Mouse (Mus musculus): Measurements from ENCODE around the gene Fbxo24. TPM values are rescaled to one million over a fixed set of nuclear protein-coding genes. Genes with fewer than 3 reads are reported as not detected.

The Fbxo24 gene
- total and polyA plus RNA-seq, 2 experiments, result 0.05 TPM; not detected in 1

- Histone ChIP-seq H3K4me1 (ENCODE audit: control insufficient read depth, insufficient read depth, low read length) (peaks cover 11% of the 10 kb centered on the region), H3K36me3 (ENCODE audit: control insufficient read depth, insufficient read depth, low read length) (peaks cover 27% of the 10 kb centered on the region)
- WGBS, result 26% methylated on average over 6 of the region's 6 CpGs
Observed at GRCm38 (mm10) chr5:137656977-137657376, 28.2 kb upstream of the Fbxo24 start.

GRCm38 (mm10) chr5:137654746-137655145, 25.9 kb upstream of the Fbxo24 start:
- 85% methylated on average over 6 of the region's 7 CpGs for WGBS
- H3K27ac ChIP-seq (replicated peaks; ENCODE audit: insufficient read depth, low read depth, low read length), result no peak overlapping the region
- H3K9ac ChIP-seq (ENCODE audit: low read depth, low read length), result no peak overlapping the region
- H3K4me3 ChIP-seq (ENCODE audit: insufficient read depth, low read depth, low read length), result no peak overlapping the region
- peaks cover 7% of the 10 kb centered on the region; the same call in 1 of the 2 replicates for H3K4me1 ChIP-seq (ENCODE audit: control insufficient read depth, insufficient read depth, low read length)
- H3K36me3 ChIP-seq (ENCODE audit: control insufficient read depth, insufficient read depth, low read length), result peaks cover 26% of the 10 kb centered on the region
- H3K79me2 ChIP-seq (ENCODE audit: control insufficient read depth, insufficient read depth, low read length), result no peaks in the 10 kb centered on the region
- TF ChIP-seq CTCF (IDR thresholded peaks at IDR 0.05; ENCODE audit: low read depth, low read length) (no peak), POLR2A (IDR thresholded peaks at IDR 0.05; ENCODE audit: extremely low read depth, insufficient read depth, low read length) (no peak)
- H3K27me3 ChIP-seq (ENCODE audit: control insufficient read depth, insufficient read depth, low read length), result no peaks in the 10 kb centered on the region
- no peak for DNase-seq (ENCODE audit: extremely low read depth, low read depth, low spot score)

More at GRCm38 (mm10) chr5:137656977-137657376, 28.2 kb upstream of the Fbxo24 start:
- H3K79me2 ChIP-seq (ENCODE audit: control insufficient read depth, insufficient read depth, low read length), result no peaks in the 10 kb centered on the region
- no peak overlapping the region for H3K27ac ChIP-seq (replicated peaks; ENCODE audit: insufficient read depth, low read depth, low read length)
- H3K4me3 ChIP-seq (ENCODE audit: insufficient read depth, low read depth, low read length), result no peak overlapping the region
- no peak overlapping the region for H3K9ac ChIP-seq (ENCODE audit: low read depth, low read length)
- peak; percentile 72 for DNase-seq (ENCODE audit: extremely low read depth, low read depth, low spot score)
- no peaks in the 10 kb centered on the region for H3K27me3 ChIP-seq (ENCODE audit: control insufficient read depth, insufficient read depth, low read length)
- TF ChIP-seq POLR2A (IDR thresholded peaks at IDR 0.05; ENCODE audit: extremely low read depth, insufficient read depth, low read length) (no peak), CTCF (IDR thresholded peaks at IDR 0.05; ENCODE audit: low read depth, low read length) (peak; percentile 79)

- Histone ChIP-seq H3K27ac (replicated peaks; ENCODE audit: insufficient read depth, low read depth, low read length) (peak overlapping the region; percentile 37; the same call in 1 of the 2 replicates), H3K79me2 (ENCODE audit: control insufficient read depth, insufficient read depth, low read length) (no peaks in the 10 kb centered on the region), H3K27me3 (ENCODE audit: control insufficient read depth, insufficient read depth, low read length) (no peaks in the 10 kb centered on the region), H3K36me3 (ENCODE audit: control insufficient read depth, insufficient read depth, low read length) (peaks cover 23% of the 10 kb centered on the region), H3K4me3 (ENCODE audit: insufficient read depth, low read depth, low read length) (no peak overlapping the region), H3K9ac (ENCODE audit: low read depth, low read length) (no peak overlapping the region), H3K4me1 (ENCODE audit: control insufficient read depth, insufficient read depth, low read length) (peaks cover 7% of the 10 kb centered on the region; the same call in 1 of the 2 replicates)
- peak; percentile 80 for DNase-seq (ENCODE audit: extremely low read depth, low read depth, low spot score)
- 56% methylated on average over 10 of the region's 10 CpGs for WGBS
- TF ChIP-seq POLR2A (IDR thresholded peaks at IDR 0.05; ENCODE audit: extremely low read depth, insufficient read depth, low read length) (no peak), CTCF (IDR thresholded peaks at IDR 0.05; ENCODE audit: low read depth, low read length) (no peak)
Observed at GRCm38 (mm10) chr5:137653366-137653765, 24.6 kb upstream of the Fbxo24 start.

GRCm38 (mm10) chr5:137652474-137652873, 23.7 kb upstream of the Fbxo24 start:
- no peaks in the 10 kb centered on the region for H3K79me2 ChIP-seq (ENCODE audit: control insufficient read depth, insufficient read depth, low read length)
- peaks cover 7% of the 10 kb centered on the region; the same call in 1 of the 2 replicates for H3K4me1 ChIP-seq (ENCODE audit: control insufficient read depth, insufficient read depth, low read length)
- no peak overlapping the region for H3K4me3 ChIP-seq (ENCODE audit: insufficient read depth, low read depth, low read length)
- peak; percentile 56 for DNase-seq (ENCODE audit: extremely low read depth, low read depth, low spot score)
- H3K9ac ChIP-seq (ENCODE audit: low read depth, low read length), result no peak overlapping the region
- H3K36me3 ChIP-seq (ENCODE audit: control insufficient read depth, insufficient read depth, low read length), result peaks cover 23% of the 10 kb centered on the region
- WGBS, result 35% methylated on average over 3 of the region's 3 CpGs
- no peaks in the 10 kb centered on the region for H3K27me3 ChIP-seq (ENCODE audit: control insufficient read depth, insufficient read depth, low read length)
- TF ChIP-seq CTCF (IDR thresholded peaks at IDR 0.05; ENCODE audit: low read depth, low read length) (peak; percentile 74), POLR2A (IDR thresholded peaks at IDR 0.05; ENCODE audit: extremely low read depth, insufficient read depth, low read length) (no peak)
- no peak overlapping the region for H3K27ac ChIP-seq (replicated peaks; ENCODE audit: insufficient read depth, low read depth, low read length)

- Histone ChIP-seq H3K79me2 (ENCODE audit: control insufficient read depth, insufficient read depth, low read length) (no peaks in the 10 kb centered on the region), H3K9ac (ENCODE audit: low read depth, low read length) (no peak overlapping the region), H3K4me1 (ENCODE audit: control insufficient read depth, insufficient read depth, low read length) (peaks cover 7% of the 10 kb centered on the region; the same call in 1 of the 2 replicates), H3K27me3 (ENCODE audit: control insufficient read depth, insufficient read depth, low read length) (no peaks in the 10 kb centered on the region), H3K4me3 (ENCODE audit: insufficient read depth, low read depth, low read length) (no peak overlapping the region), H3K36me3 (ENCODE audit: control insufficient read depth, insufficient read depth, low read length) (peaks cover 16% of the 10 kb centered on the region; the same call in 1 of the 2 replicates), H3K27ac (replicated peaks; ENCODE audit: insufficient read depth, low read depth, low read length) (no peak overlapping the region)
- TF ChIP-seq CTCF (IDR thresholded peaks at IDR 0.05; ENCODE audit: low read depth, low read length) (no peak), POLR2A (IDR thresholded peaks at IDR 0.05; ENCODE audit: extremely low read depth, insufficient read depth, low read length) (no peak)
- WGBS, result 59% methylated on average over 18 of the region's 18 CpGs
- peak; percentile 83 for DNase-seq (ENCODE audit: extremely low read depth, low read depth, low spot score)
Observed at GRCm38 (mm10) chr5:137649669-137650571, 21.1 kb upstream of the Fbxo24 start.
